18 mouse cellular contexts compared by ENCODE assay signal in the genomic region with DNA sequence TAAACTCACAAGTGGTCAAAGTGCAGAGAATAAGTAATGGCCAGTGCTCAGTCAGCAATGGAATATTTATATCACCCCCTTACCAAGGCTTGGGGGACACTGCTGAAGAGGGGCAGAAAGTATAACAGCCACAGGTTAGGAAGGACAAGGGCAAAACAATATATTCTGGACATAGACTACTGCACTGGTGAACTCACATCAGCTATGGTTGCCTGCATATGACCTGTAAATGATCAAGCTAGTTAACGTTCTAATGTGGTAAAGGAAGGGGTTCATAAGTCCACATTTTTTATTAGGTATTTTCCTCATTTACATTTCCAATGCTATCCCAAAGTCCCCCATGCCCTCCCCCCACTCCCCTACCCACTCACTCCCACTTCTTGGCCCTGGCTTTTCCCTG.
"Had no signal": no experiment of that assay in that cellular context is flagged by ENCODE, and none has a peak within 500 bp of the region (broad histone marks: within the 10 kb centered on the region; RNA-seq: fewer than 3 reads in every experiment).

No protein-coding gene starts in this region.

- ATAC-seq: intestine, postnatal 0 days had no signal

- DNase-seq: layer of hippocampus, postnatal 36 days; liver, embryonic 13.5 days; lung, adult 2 months; lung, postnatal 14 days; lung, postnatal 4 days; midbrain, embryonic 14.5 days; right cerebral cortex, adult 18-20 months; right cerebral cortex, postnatal 14 days; right cerebral cortex, postnatal 4 days; thymus, adult 2 months; thymus, postnatal 14 days; thymus, postnatal 4 days had no signal

- H3K9me3 ChIP-seq: liver, embryonic 13.5 days; neural tube, embryonic 12.5 days; neural tube, embryonic 15.5 days had no signal

- H3K4me2 ChIP-seq: liver, embryonic 13.5 days; midbrain, embryonic 11.5 days; neural tube, embryonic 12.5 days; neural tube, embryonic 15.5 days had no signal

- H3K4me1 ChIP-seq: liver, embryonic 13.5 days; neural tube, embryonic 12.5 days; neural tube, embryonic 15.5 days had no signal

- H3K27me3 ChIP-seq: liver, embryonic 13.5 days; neural tube, embryonic 12.5 days; neural tube, embryonic 15.5 days had no signal

- H3K4me3 ChIP-seq: left cerebral cortex, adult 2 months; liver, embryonic 13.5 days; neural tube, embryonic 12.5 days; neural tube, embryonic 15.5 days had no signal

- H3K27ac ChIP-seq: left cerebral cortex, adult 2 months; liver, embryonic 13.5 days; neural tube, embryonic 12.5 days; neural tube, embryonic 15.5 days; stomach, postnatal 0 days had no signal

- H3K9ac ChIP-seq: liver, embryonic 13.5 days; neural tube, embryonic 12.5 days; neural tube, embryonic 15.5 days had no signal

- H3K36me3 ChIP-seq: liver, embryonic 13.5 days; neural tube, embryonic 12.5 days; neural tube, embryonic 15.5 days had no signal
